Mouse (Mus musculus) liver, postnatal 0 days (tissue): ENCODE measurements around the gene Rtl8b.

Experiments
- CTCF ChIP-seq: sonication (generic); IDR thresholded peaks from 2 replicates; pipeline ENCODE4 v1.5.1; 2016; ENCODE audit warnings: antibody characterized with exemption, low read depth
- EP300 ChIP-seq: IDR thresholded peaks from 2 replicates; pipeline ENCODE4 v1.6.1; 2016; ENCODE audit warnings: antibody characterized with exemption, low read depth, mild to moderate bottlenecking

- no peak for TF ChIP-seq EP300
- no peak for TF ChIP-seq CTCF
These were observed at the start of gene Rtl8b for GRCm38 (mm10) chrX:53670294-53670693.
